Mouse (Mus musculus) embryonic facial prominence, embryonic 11.5 days (tissue): ENCODE measurements around the gene Rab4a. TPM values are rescaled to one million over a fixed set of nuclear protein-coding genes. Genes with fewer than 3 reads are reported as not detected.
"Not testable (repeated sequence)": the region's sequence is repeated elsewhere in the genome, so short reads cannot be mapped to it uniquely, and the experiment has no call there.

Experiments
- ATAC-seq: fragments of 200-750 bp; cut with Nextera tagmentation; replicated peaks from 2 replicates; pipeline ENCODE4 v1.8.0; 2017; ENCODE audit warnings: low read depth; ENCODE audit not compliant: insufficient number of reproducible peaks, low FRiP score, low TSS enrichment
- DNase-seq: peaks from one replicate; pipeline ENCODE4 v3.0.0-alpha.2; 2015; ENCODE audit warnings: low spot score
- H3K27ac ChIP-seq: fragments of 300-500 bp; sonication (generic); replicated peaks from 2 replicates; pipeline ENCODE4 v1.5.1; 2014; ENCODE audit warnings: mild to moderate bottlenecking, low read depth, low read length, control low read depth
- H3K27me3 ChIP-seq: fragments of 300-500 bp; sonication (generic); 2 replicates; pipeline ENCODE4 v1.6.1; 2014; ENCODE audit warnings: mild to moderate bottlenecking, low read length, moderate library complexity, mixed read lengths; ENCODE audit not compliant: control insufficient read depth, insufficient read depth
- H3K36me3 ChIP-seq: fragments of 300-500 bp; sonication (generic); replicated peaks from 2 replicates; pipeline ENCODE4 v1.6.1; 2014; ENCODE audit warnings: low read depth, mild to moderate bottlenecking, low read length, moderate library complexity, mixed read lengths; ENCODE audit not compliant: control insufficient read depth, insufficient read depth
- H3K4me1 ChIP-seq: fragments of 300-500 bp; sonication (generic); 2 replicates; pipeline ENCODE4 v1.6.1; 2014; ENCODE audit warnings: low read length, mixed read lengths; ENCODE audit not compliant: control insufficient read depth, insufficient read depth
- H3K4me2 ChIP-seq: fragments of 300-500 bp; sonication (generic); 2 replicates; pipeline ENCODE4 v1.6.1; 2014; ENCODE audit warnings: low read depth, mild to moderate bottlenecking, control low read depth, low read length, moderate library complexity
- H3K4me3 ChIP-seq: fragments of 300-500 bp; sonication (generic); 2 replicates; pipeline ENCODE4 v1.5.1; 2014; ENCODE audit warnings: low read depth, low read length, control low read depth
- H3K9ac ChIP-seq: fragments of 300-500 bp; sonication (generic); replicated peaks from 2 replicates; pipeline ENCODE4 v1.6.1; 2014; ENCODE audit warnings: mild to moderate bottlenecking, control low read depth, low read length
- H3K9me3 ChIP-seq: fragments of 300-500 bp; sonication (generic); replicated peaks from 2 replicates; pipeline ENCODE4 v1.6.1; 2016; ENCODE audit warnings: mild to moderate bottlenecking, low read length, inconsistent platforms, mixed read lengths; ENCODE audit not compliant: control insufficient read depth
- WGBS: fragments of 180-500 bp; shearing (Covaris S2); extraction: QIAGEN DNeasy Blood & Tissue Kit; methylation state at CpG from one replicate; pipeline ENCODE4 v1.1.7; 2014; 5-methylcytosine and 5-hydroxymethylcytosine counted together
- polyA plus RNA-seq: library from polyadenylated mRNA; unstranded; fragments of >200 nt; fragmentation: Nextera tagmentation; extraction: Ambion mirVana; gene quantifications from 2 replicates; pipeline ENCODE4 v1.2.1, GENCODE M21; 2014

The Rab4a gene
- polyA plus RNA-seq, 1 experiment from 2014 or later, result 56.7 TPM

GRCm38 (mm10) chr8:123807852-123808573 lies 2.2 kb downstream of the Rab4a start:
- Histone ChIP-seq H3K4me2 (no peak overlapping the region; the same call in 1 of the 2 replicates), H3K27ac (no peak overlapping the region), H3K4me3 (no peak overlapping the region), H3K36me3 (no peaks in the 10 kb centered on the region), H3K9ac (no peak overlapping the region), H3K4me1 (peaks cover 4% of the 10 kb centered on the region), H3K9me3 (no peaks in the 10 kb centered on the region), H3K27me3 (no peaks in the 10 kb centered on the region)
- ATAC-seq (no peak), DNase-seq (no peak)
- 68% methylated on average over 6 of the region's 6 CpGs for WGBS

GRCm38 (mm10) chr8:123808671-123809070 lies 2.9 kb downstream of the Rab4a start:
- Histone ChIP-seq H3K9me3 (no peaks in the 10 kb centered on the region), H3K9ac (no peak overlapping the region), H3K36me3 (no peaks in the 10 kb centered on the region), H3K4me2 (no peak overlapping the region), H3K27ac (no peak overlapping the region), H3K27me3 (no peaks in the 10 kb centered on the region), H3K4me1 (peaks cover 4% of the 10 kb centered on the region), H3K4me3 (no peak overlapping the region)
- no peak for DNase-seq
- ATAC-seq, result no peak
- 76% methylated on average over 7 of the region's 7 CpGs for WGBS

- not testable (repeated sequence) for H3K9ac ChIP-seq, H3K36me3 ChIP-seq, H3K27me3 ChIP-seq, H3K4me3 ChIP-seq, H3K4me1 ChIP-seq, H3K4me2 ChIP-seq, DNase-seq, H3K9me3 ChIP-seq, ATAC-seq, H3K27ac ChIP-seq
- WGBS, result 77% methylated on average over 4 of the region's 4 CpGs
Measured at GRCm38 (mm10) chr8:123809342-123809741, 3.6 kb downstream of the Rab4a start.

GRCm38 (mm10) chr8:123812227-123812626 lies 6.4 kb downstream of the Rab4a start:
- Histone ChIP-seq H3K27ac (no peak overlapping the region), H3K9ac (no peak overlapping the region), H3K36me3 (no peaks in the 10 kb centered on the region), H3K4me2 (no peak overlapping the region), H3K4me3 (no peak overlapping the region), H3K4me1 (peaks cover 1% of the 10 kb centered on the region; the same call in 1 of the 2 replicates), H3K9me3 (no peaks in the 10 kb centered on the region), H3K27me3 (no peaks in the 10 kb centered on the region)
- no peak for ATAC-seq
- 91% methylated on average over 5 of the region's 5 CpGs for WGBS
- DNase-seq, result no peak

GRCm38 (mm10) chr8:123813173-123813891 lies 7.5 kb downstream of the Rab4a start:
- H3K27me3 ChIP-seq, result no peaks in the 10 kb centered on the region
- H3K9me3 ChIP-seq, result no peaks in the 10 kb centered on the region
- H3K4me1 ChIP-seq, result no peaks in the 10 kb centered on the region
- no peak overlapping the region for H3K9ac ChIP-seq
- no peak overlapping the region for H3K4me2 ChIP-seq
- WGBS, result 79% methylated on average over 16 of the region's 16 CpGs
- no peak overlapping the region for H3K4me3 ChIP-seq
- H3K27ac ChIP-seq, result no peak overlapping the region
- ATAC-seq, result no peak
- no peak for DNase-seq
- no peaks in the 10 kb centered on the region; the same call in 1 of the 2 replicates for H3K36me3 ChIP-seq

GRCm38 (mm10) chr8:123813892-123814266 lies 8.1 kb downstream of the Rab4a start:
- H3K9ac ChIP-seq, result no peak overlapping the region
- H3K27me3 ChIP-seq, result no peaks in the 10 kb centered on the region
- H3K4me2 ChIP-seq, result no peak overlapping the region
- DNase-seq (no peak), ATAC-seq (no peak)
- no peaks in the 10 kb centered on the region for H3K9me3 ChIP-seq
- H3K4me3 ChIP-seq, result no peak overlapping the region
- 80% methylated on average over 4 of the region's 4 CpGs for WGBS
- no peaks in the 10 kb centered on the region for H3K4me1 ChIP-seq
- no peak overlapping the region for H3K27ac ChIP-seq
- no peaks in the 10 kb centered on the region; the same call in 1 of the 2 replicates for H3K36me3 ChIP-seq

GRCm38 (mm10) chr8:123815325-123815724 lies 9.5 kb downstream of the Rab4a start:
- Histone ChIP-seq H3K9ac (no peak overlapping the region), H3K36me3 (no peaks in the 10 kb centered on the region; the same call in 1 of the 2 replicates)
- 92% methylated on average over 11 of the region's 11 CpGs for WGBS

GRCm38 (mm10) chr8:123816939-123817338 lies 11.2 kb downstream of the Rab4a start:
- Histone ChIP-seq H3K27ac (no peak overlapping the region), H3K4me3 (no peak overlapping the region), H3K4me1 (no peaks in the 10 kb centered on the region), H3K4me2 (no peak overlapping the region), H3K9me3 (no peaks in the 10 kb centered on the region), H3K36me3 (no peaks in the 10 kb centered on the region; the same call in 1 of the 2 replicates), H3K27me3 (no peaks in the 10 kb centered on the region), H3K9ac (no peak overlapping the region)
- ATAC-seq (no peak), DNase-seq (no peak)
- WGBS, result 90% methylated on average over 8 of the region's 8 CpGs

More at GRCm38 (mm10) chr8:123815325-123815724, 9.5 kb downstream of the Rab4a start:
- H3K4me1 ChIP-seq, result no peaks in the 10 kb centered on the region
- ATAC-seq (no peak), DNase-seq (no peak)
- H3K27ac ChIP-seq, result no peak overlapping the region
- H3K4me3 ChIP-seq, result no peak overlapping the region
- H3K9me3 ChIP-seq, result no peaks in the 10 kb centered on the region
- no peaks in the 10 kb centered on the region for H3K27me3 ChIP-seq
- H3K4me2 ChIP-seq, result no peak overlapping the region
